Mouse (Mus musculus) thymus, postnatal 10 days (tissue): ENCODE measurements around the gene Son.
A peak's percentile ranks its signal among the peaks of the same experiment; 100 is the strongest.
"Not testable (repeated sequence)": the region's sequence is repeated elsewhere in the genome, so short reads cannot be mapped to it uniquely, and the experiment has no call there.

Source experiments
- DNase-seq, 2 experiments: peaks; one replicate each; pipeline ENCODE4 v3.0.0; 2021; ENCODE audit warnings: low spot score in 2 of 2

Gene Son

DNA sequence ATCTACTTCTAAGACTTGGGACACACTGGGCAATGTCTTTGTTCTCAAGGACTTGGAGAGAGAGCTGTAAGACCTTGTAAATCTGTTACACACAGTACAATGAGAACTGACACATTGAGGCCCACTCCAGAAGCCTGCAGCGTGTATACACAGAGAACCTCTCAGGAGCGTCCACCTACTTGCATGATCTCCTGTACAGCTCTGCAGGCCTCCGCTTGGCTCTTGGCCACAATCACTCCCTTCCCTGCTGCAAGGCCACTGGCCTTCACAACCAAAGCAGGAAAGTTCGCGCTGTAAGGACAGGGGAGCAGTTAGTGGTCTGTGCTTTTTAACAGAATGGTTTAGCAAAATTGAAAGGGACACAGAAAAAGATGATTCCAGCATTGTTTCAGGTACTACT, 8.1 kb upstream of the Son start:
- no peak for DNase-seq

DNA sequence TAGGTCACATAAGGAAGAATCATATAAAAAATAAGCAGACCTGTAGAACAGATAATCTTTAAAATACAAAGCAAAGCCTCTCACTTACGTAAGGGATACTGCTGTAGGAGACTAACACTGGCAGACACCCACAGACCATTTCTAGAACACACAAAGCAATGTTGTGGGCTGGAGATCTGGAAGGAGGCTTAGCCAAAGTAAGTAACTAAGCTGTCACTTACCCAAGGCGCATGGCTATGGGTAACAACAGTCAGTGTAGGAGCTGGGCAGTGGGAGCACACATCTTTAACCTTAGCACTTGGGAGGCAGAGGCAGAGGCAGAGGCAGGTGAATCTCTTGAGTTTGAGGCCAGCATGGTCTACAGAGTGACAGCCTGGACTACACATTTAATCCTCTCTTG, 7.7 kb upstream of the Son start:
- DNase-seq: no peak

DNA sequence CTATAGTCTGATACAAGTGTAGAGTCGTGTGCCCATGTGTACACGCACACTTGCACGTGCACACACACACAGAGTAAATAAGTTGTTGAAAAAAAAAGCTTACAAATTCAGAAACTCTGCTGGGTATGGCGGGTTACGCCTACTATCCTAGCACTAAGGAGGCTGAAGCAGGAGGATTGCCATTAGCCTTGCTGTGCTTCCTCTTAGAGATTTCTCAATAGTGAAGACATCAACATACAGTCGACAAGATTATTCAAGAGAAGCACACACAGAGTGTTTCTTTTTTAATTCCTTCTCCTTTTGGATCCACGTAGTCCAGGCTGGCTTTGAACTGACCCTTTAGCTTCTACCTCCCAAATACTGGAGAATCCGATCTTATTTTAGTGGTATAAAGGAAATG, 7.1 kb upstream of the Son start:
- no peak for DNase-seq

DNA sequence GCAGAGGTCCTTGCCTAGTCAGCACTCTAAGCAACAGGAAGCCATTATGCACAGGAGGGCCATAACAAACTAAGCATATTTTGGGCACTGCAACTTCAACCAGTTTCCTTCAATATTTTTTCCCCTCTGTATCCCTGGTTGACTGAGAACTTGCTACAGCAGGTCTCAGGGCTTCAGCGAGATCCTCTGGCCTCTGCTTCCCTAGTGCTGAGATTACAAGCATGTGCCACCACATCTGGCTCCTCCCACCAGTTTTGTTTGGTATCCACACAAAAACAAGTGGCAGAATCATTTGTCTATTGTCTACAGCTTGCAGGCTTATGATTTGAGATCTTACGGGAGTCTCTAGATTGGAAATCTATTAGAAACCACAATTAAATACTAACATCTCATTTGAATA, 2.4 kb upstream of the Son start:
- no peak for DNase-seq

DNA sequence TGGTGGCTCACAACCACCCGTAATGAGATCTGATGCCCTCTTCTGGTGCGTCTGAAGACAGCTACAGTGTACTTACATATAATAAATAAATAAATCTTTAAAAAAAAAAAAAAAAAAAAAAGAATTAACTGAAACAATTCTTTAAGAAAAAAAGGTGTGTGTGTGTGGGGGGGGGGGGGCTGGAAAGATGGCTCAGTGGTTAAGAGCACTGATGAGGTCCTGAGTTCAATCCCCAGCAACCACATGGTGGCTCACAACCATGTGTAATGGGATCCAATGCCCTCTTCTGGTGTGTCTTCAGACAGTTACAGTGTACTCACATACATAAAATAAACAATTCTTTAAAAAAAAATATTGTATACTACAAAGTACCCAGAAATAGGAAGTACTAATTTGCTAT, 1.9 kb upstream of the Son start:
- DNase-seq: not testable (repeated sequence)

DNA sequence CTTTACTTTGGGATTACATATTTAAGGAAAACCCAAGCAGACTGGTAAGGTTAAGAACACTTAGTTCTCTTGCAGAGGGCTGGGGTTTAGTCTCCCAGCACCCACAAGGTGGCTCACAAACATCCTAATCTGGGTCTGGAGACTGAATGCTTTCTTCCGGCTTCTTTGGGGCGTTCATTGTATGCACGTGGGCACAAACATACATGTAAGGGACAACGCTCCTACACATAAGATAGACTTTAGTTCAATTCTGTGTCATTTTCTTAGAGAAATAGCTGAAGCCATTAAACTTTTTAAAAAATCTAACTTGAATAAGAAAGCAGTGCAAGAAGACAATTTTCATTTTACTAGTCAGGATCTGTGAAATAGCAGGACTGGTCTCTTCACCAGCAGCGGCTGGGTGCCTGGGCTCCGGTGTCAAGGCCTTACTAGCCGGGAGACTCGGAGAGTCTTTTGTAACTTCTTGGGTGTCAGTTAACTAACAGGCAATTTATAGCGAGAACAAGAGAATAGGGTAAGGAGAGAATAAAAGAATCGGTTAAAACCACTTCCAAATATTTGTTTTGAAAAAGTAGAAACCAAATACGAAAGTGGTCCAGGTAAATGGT, 1.2 kb upstream of the Son start:
- DNase-seq: peak; percentile 32 to 50

DNA sequence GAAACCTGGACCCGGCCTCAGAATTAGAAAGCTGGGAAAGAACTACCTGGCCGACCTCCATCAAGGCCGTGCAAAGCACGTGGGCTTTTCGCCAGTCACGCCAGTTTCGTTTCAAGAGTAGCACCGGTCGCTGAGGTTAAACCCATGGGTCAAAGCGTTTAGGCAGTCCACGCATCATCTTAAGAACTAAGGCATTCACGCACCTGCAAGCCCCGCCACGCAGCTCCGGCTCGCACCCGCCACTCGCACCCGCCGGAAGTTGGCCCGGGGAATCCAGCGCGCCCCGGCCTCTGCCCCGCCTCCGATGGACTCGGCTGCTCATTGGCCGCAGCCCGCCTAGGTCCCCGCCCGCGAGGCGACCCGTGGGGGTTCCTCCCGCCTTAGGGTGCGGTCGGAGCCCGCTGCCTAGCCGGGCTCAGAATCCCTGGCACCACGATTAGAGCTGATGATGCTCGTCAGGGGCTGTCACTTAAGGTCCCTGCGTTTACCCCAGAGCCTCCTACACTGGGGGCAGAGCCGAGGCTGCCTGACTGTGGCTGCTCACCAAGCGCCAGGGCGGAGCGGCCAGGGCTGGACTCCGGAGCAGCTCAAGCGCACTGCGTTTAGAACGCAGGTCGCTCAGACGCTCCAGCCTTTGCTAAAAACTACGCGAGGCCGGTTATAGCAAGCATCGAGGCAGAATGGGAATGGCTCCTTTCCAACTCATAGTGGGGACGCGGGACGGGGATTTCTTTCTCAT, 456 bp upstream of the Son start, which contains the start of gene Gart:
TSS of gene Gart (minus strand) at position 272 of the 739 bp plus-strand sequence.
- DNase-seq: peak; percentile 93 to 94

DNA sequence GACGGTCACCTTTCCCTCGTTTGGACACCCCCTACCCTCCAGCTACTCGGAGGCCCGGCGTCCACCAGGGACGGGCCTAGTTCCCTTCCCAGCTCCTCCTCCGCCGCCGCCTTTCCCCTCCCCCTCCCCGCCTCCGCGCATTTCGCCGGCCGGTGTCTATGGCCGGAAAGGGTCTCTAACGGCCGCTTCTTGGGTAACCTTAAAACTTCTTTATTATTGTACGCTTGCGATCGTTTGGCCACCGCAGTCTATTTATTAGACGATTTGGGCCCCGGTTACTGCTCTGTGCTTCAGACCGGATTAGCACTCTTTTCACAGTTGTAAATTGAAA, 879 bp downstream of the Son start:
- peak; percentile 69 to 70 for DNase-seq

DNA sequence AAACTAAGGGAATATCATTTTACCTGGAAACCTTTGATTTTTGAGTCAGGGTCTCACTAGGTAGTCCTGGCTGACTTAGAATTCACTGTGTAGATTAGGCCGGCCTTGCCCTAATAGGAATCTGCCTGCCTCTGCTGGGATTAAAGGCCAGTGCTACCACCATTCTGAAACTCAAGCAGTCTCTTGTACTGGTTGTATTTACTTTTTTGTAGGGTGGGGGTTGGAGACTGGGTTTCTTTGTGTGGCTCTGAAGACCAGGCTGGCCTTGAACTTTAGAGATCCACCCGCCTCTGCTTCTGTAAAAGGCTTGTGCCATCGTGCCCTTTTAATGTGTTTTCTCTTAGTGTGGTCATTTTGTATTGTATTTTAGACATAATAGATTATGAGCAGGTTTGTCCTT, 1.9 kb downstream of the Son start:
- DNase-seq: no peak

DNA sequence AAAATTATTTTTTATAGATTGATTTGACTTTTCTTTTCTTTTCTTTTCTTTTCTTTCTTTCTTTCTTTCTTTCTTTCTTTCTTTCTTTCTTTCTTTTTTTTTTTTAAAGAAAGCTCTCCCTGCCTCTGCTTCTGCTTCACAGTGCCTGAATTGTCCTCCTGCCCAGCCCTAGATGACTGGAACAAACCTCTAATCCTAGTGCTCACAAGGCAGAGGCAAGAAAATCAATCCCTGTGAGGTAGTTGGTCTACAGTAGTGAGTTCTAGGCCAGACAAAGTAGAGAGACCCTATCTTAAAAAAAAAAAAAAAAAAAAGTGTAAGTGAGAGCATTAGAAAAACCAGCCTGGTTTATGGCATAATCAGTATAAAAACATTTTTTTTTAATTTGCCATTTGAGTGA, 2.5 kb downstream of the Son start:
- DNase-seq: no peak

DNA sequence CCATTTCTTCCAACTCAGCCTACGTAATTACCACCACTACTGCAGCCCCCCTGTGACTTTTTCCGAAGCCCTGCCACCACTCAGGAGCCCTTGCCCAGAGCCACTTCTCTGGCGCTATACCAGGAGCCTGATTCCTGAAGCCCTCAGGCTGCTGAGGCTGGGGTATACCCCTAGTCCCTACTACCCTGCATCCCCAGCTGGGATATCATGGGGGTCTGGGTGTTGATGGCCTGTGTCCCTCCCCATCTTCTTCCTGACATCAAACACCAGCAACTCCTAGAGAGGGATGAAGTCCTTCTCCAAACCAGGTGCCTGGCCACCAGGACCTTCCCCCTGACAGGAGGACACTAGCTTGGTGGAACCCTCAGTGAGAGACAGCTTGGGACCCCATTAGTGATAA, 4.9 kb downstream of the Son start:
- DNase-seq: no peak

DNA sequence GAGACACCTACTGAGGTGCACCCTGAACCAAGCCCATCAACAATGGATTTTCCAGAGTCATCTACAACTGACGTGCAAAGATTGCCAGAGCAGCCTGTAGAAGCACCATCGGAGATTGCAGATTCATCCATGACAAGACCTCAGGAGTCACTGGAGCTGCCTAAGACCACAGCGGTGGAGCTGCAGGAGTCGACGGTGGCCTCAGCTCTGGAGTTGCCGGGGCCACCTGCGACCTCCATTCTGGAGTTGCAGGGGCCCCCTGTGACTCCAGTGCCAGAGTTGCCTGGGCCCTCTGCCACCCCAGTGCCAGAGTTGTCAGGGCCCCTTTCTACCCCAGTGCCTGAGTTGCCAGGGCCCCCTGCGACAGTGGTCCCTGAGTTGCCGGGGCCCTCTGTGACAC, 8.0 kb downstream of the Son start:
- DNase-seq: no peak

DNA sequence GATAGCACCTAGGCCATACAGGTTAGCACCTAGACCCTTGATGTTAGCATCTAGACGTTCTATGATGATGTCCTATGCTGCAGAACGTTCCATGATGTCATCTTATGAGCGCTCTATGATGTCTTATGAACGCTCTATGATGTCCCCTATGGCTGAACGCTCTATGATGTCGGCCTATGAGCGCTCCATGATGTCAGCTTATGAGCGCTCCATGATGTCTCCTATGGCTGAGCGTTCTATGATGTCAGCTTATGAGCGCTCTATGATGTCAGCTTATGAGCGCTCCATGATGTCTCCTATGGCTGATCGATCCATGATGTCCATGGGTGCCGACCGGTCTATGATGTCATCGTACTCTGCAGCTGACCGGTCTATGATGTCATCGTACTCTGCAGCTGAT, 10.0 kb downstream of the Son start:
- DNase-seq: no peak

DNA sequence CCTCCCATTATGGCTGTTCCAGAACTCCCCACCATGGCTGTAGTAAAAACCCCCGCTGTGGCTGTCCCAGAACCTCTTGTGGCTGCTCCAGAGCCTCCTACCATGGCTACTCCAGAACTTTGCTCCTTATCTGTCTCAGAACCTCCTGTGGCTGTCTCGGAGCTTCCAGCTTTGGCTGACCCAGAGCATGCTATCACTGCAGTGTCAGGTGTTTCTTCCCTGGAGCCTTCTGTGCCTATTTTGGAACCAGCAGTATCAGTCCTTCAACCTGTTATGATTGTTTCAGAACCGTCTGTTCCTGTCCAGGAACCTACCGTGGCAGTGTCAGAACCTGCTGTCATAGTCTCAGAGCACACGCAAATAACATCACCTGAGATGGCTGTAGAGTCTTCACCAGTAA, 11.2 kb downstream of the Son start:
- no peak for DNase-seq

DNA sequence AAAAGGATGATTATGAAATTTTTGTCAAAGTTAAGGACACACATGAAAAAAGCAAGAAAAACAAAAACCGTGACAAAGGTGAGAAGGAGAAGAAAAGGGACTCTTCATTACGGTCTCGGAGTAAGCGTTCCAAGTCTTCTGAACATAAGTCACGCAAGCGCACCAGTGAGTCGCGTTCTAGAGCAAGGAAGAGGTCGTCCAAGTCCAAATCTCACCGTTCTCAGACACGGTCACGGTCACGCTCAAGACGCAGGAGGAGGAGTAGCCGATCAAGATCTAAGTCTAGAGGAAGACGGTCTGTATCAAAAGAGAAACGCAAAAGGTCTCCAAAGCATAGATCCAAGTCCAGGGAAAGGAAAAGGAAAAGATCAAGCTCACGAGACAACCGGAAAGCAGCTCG, 12.5 kb downstream of the Son start:
- DNase-seq: no peak

DNA sequence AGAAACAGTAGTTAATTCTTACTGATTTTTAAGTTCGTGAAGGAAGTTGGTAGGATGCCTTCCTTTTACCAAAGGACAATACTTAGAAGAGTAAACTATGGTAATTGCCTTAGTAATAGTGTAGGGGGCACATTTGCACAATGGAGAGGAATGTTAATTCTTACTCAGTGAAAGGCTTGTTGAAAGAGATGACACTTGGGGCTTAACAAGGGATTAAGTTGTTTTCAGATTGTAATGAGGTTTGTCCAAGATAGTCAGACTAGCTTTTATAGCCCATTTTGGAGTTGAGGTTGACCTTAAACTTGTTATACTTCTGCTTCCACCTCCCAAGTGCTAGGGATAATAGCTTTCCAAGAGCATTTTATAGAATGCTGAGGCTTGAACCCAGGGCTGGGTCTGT, 14.1 kb downstream of the Son start:
- no peak for DNase-seq

DNA sequence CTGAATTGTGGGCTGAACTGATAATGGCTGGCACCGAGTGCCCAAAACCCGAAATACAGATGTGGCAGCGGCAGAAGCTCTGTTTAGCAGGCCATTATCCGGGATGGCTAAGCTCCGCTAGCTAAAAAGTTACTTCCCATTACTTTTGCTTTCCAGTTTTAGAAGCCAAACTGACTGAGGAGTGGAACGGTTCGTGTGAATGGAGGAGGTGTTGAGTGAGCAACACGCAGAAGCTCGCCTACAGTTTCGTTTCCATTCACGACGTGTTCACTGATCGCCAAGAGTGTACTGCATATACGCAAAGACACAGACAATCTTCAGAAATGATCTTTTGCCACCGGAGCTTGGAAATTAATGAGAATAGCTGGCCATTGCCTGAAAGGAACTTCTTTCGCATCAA, 15.0 kb downstream of the Son start:
- DNase-seq: no peak

DNA sequence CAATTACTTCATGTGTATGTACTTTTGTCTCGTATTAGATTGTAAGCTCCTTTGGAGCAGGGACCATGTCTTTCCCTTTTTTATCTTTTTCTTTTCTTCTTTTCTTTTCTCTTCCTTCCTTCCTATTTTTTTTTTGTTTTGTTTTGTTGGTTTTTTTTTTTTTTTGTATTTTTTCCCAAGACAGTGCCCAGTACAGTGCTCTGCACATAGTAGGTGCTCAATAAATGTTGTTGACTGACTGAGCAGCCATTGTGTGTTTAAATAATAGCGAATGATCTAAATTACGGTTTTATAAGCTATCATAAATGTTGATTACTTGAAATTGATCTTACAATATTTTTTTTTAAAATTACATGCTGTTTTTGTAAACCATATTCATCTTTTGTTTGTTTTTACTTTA, 16.5 kb downstream of the Son start:
- DNase-seq: no peak

DNA sequence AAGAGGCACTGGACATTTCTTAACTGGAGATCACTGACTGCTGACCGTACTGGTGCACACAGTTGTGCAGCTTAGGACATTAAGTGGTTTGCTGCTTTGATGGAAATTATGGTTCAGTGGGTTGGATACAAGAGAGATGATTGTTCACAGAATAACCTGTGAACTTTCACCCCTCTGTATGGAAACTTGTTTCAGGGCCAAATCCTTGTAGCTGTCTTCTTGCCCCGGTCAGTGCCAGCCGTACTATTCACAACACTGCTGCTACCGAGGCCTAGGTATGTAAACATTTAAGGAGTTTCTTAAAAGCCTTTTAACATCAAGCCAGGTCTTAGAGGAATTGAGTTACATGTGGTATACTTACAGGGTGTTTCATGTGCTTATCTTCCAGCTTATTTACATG, 27.2 kb downstream of the Son start:
- no peak for DNase-seq

DNA sequence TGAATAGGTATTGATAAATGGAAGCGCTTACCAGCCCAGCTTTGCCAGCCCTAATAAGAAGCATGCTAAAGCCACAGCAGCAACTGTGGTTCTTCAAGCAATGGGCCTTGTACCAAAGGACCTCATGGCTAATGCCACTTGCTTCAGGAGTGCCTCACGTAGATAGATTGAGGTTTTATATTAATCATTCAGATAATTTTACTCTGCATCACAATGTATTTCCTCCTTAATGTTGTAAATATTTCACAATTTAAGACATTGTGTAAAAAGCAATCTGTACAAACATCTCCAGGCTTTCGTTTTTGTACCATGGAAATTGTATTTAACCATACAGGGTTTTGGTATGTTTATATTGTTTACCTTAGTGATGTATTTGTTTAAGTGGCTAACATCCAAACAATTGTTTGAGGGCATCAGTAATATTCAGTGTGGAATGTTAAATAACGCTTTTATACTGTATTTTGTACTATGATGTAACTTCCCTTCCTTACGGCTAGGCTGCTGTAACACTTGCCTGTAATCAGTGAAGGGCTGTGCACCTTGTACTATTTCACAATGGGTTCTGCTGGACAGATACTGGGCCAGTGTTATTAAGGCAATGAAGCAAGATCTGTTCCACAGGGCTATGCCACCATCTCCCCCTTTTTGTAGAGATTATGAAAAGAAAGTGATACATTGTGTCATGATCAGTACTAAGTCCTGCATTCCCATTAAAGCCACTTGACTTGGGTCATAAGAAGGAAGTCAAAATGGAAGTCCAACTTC, 31.0 kb downstream of the Son start:
- DNase-seq: no peak

DNA sequence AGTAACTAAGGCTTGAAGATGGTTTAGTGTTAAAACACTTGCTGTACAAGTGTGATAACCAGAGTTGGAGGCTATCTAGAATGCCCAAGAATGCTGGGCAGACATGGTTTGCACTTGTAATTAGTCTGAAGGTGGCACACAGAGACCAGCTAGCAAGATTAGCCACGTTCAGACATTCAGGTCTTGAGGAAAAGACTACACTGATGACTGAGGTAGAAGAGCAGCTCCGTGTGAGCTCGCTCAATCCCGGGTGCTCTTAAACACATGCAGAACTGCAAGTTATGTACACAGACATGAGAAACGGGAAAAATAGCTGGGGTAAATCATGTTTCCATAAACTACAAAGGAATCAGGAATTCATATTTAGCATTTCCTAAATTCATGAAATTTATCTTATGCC, 33.4 kb downstream of the Son start:
- DNase-seq: no peak

DNA sequence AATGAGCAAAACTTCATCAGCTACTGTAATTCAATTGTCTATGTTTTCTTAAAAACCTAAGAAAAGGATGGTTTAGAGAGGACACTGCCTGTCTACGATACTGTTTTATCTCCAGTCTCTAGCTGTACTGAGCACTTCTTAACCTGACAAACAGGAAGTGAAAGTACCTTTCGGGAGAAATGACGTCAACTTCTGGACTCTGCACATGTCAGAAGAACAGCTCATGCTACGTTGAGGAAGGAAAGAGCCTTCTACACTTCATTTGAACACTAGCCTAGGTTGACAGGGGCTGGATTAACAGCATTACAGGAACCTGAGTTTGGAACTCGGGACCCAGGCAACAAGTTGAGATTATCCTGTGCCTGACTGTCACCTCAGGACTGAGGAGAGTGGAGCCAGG, 38.2 kb downstream of the Son start:
- no peak for DNase-seq

DNA sequence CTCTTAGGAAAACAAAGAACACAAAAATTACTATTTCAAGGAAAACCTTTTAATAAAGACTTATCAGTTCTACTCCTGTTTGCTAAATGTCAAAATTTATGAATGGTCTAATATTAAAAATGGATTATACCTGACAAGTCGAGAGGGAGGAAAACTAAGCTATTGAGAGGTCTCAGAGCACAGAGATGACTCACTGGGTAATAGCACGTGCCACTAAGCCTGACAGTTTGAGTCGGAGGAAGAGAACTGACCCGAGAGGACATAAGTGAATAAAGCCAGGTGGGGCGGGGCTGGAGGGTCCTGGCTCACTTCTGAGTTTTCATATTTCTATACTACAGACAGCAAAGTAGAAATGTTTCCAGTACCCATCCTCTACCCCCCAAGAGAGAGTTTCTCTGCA, 39.1 kb downstream of the Son start:
- DNase-seq: no peak
